Mouse (Mus musculus) layer of hippocampus, postnatal 10 days (tissue): ENCODE data around the gene Fthl17c. TPM values are rescaled to one million over a fixed set of nuclear protein-coding genes. Genes with fewer than 3 reads are reported as not detected.
"Not testable (repeated sequence)": the region's sequence is repeated elsewhere in the genome, so short reads cannot be mapped to it uniquely, and the experiment has no call there.

Experiments
- DNase-seq, 2 experiments: peaks; one replicate each; pipeline ENCODE4 v3.0.0; 2021; ENCODE audit warnings: low spot score in 2 of 2
- long read RNA-seq: library from polyadenylated mRNA; stranded (forward); transcript quantifications from one replicate; pipeline ENCODE4 v2.0.0, GENCODE M21; 2023
- total RNA-seq, 2 experiments: library from RNA; stranded (reverse); gene quantifications; 2 replicates each; pipeline ENCODE4 v1.2.3; 2021

Fthl17c gene
- not detected for total RNA-seq
- long read RNA-seq: 0 reads

- not testable (repeated sequence) for DNase-seq
These were observed at the start of gene Fthl17c for GRCm38 (mm10) chrX:8976459-8976858. Fthl17c (minus strand) TSS chrX:8976559.

DNA sequence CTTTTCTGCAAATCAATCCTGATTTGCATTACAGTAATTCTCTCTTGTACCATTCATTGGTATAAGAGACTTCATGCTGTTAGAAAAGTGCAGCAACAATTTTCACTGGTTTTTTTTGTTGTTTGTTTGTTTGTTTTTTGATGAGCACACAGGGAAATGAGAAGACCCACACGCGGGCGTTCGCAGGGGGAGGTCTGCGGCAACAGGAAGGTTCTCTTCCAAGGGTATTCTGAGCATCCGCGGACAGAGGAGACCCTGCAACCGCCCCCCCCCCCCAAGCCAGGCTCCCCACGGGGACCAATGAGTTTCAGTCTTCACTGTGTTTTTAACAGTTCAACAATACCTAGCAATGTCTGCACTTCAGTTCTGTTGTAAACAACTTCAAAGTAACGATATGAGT lies 43.1 kb upstream of the Fthl17c start:
- DNase-seq: no peak

DNA sequence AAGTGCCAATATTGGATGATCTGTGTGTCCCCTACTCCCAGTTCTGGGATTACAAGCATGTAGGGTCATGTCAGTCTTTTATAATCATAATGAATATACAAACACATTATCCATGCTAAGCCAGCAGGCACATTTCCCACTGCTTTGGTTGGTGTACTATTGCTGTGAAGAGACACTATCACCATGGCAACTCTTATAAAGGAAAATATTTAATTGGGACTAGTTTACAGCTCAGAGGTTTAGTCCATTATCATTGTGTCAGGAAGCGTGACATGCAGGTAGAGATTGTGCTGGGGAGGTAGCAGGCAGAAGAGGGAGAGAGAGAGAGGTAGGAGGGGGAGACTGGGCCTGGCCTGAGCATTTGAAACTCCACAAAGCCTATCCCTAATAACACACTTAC lies 39.7 kb upstream of the Fthl17c start:
- no peak for DNase-seq

- not testable (repeated sequence) for DNase-seq
These were observed 10.3 kb upstream of the Fthl17c start, which contains the start of gene Fthl17d for GRCm38 (mm10) chrX:8986655-8987054. Fthl17d (minus strand) TSS chrX:8986755.

GRCm38 (mm10) chrX:8964618-8965017 lies 11.7 kb downstream of the Fthl17c start:
- peak in 1 of 2 experiments; percentile 19 for DNase-seq

- not testable (repeated sequence) for DNase-seq
These were observed 13.5 kb downstream of the Fthl17c start, which contains the start of gene Fthl17b for GRCm38 (mm10) chrX:8962875-8963274. Fthl17b (minus strand) TSS chrX:8962975.

DNA sequence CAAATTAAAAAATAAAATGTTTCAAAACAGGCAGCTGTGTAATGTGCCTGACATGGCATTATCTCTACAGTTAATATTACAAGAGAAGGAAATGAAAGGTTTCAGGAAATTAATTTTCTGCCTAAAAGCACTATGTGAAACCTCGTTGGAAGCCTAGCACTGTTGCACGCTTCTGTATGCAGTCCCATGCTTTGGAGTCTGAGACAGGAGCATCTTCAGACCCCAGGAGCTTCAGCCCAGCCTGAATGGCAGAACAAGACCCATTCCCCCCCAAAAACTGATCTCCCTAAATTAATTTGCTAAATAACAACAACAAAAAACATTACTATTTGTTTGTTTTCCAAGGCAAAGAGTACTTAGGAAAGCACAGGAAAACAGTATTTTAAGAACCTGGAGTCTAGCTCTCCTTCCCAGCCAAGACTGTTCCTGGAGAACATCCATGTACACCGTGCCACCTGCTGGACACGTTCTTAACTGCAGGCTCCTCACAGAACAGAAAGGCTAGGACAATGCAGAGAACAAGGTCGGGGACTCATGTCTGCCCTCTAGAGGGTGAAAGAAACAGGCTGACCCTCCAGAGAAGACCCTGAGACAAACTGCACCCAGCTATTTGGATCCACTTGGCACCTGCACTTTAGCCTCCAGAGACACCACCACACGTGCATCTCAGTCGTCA lies 28.1 kb downstream of the Fthl17c start:
- peak; percentile 81 to 87 for DNase-seq

DNA sequence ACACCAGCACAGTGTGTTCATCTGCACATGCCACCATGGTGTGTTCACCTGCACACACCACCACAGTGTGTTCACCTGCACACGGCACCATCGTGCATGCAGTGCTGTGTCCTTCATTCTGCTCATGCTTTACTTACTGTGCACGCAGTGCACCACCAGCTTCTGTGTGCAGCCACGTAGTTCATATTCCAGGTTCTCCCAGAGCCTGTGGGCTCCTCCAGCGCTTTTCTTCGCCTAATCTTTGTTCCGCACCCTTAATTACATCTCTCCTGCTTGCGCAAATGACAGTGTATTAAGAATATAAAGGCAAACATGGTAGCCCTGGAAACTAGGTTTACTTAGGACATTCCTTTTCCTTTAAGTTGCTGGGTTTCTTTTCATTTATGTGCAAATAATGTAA lies 32.3 kb downstream of the Fthl17c start:
- no peak for DNase-seq

DNA sequence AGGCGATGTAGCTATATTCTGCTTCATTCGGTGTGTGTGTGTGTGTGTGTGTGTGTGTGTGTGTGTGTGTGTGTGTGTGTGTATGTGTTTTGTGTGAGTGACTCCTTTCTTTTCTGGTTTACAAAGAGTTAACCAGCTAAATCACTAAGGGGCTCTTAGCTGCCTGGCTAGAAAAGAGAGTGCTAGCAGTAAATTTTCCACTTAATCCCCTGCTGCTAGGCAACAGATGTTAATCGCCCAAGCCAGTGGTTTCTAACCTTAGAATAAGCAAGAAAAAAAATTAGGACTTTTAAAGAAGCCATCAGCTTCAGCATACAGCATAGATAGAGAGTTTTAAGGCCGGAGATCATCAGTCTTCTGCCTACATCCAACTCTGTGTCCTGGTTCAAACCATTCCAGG lies 49.1 kb downstream of the Fthl17c start:
- no peak for DNase-seq

Other genes starting within 250 kb of the Fthl17c start
- not detected for gene Ssx9, start 228.1 kb downstream of the Fthl17c start, total RNA-seq
- gene Ssxb5, start 172.9 kb downstream of the Fthl17c start, total RNA-seq: not detected
- not detected for gene Gm6592, start 132.6 kb downstream of the Fthl17c start, total RNA-seq
- not detected for gene Gm5751, start 102.3 kb downstream of the Fthl17c start, total RNA-seq
- 10 to 100 TPM; 24.0 to 26.4 TPM for gene B630019K06Rik, start 84.2 kb downstream of the Fthl17c start, total RNA-seq
- not detected for gene Fthl17b, start 13.6 kb downstream of the Fthl17c start, total RNA-seq
- gene Fthl17d, start 10.2 kb upstream of the Fthl17c start, total RNA-seq: not detected
- not detected for gene Fthl17e, start 56.9 kb upstream of the Fthl17c start, total RNA-seq
- gene Fthl17f, start 86.5 kb upstream of the Fthl17c start, total RNA-seq: not detected
- not detected for gene 4930402K13Rik, start 128.0 kb upstream of the Fthl17c start, total RNA-seq
- gene Lancl3, start 223.3 kb upstream of the Fthl17c start, total RNA-seq: 1 to 10 TPM; 3.9 to 5.5 TPM